Mouse (Mus musculus) lung, embryonic 16.5 days (tissue): ENCODE data around the gene Flt3. TPM values are rescaled to one million over a fixed set of nuclear protein-coding genes. Genes with fewer than 3 reads are reported as not detected.

Experiments
- ATAC-seq: fragments of 200-750 bp; cut with Nextera tagmentation; 2 replicates; pipeline ENCODE4 v1.8.0; 2017; ENCODE audit warnings: low read depth, mild to moderate bottlenecking, moderate library complexity
- H3K27ac ChIP-seq: fragments of 300-500 bp; sonication (generic); 2 replicates; pipeline ENCODE4 v1.5.1; 2014; ENCODE audit warnings: mild to moderate bottlenecking, control low read depth, low read length
- H3K27me3 ChIP-seq: fragments of 300-500 bp; sonication (generic); 2 replicates; pipeline ENCODE4 v1.6.1; 2014; ENCODE audit warnings: low read depth, low read length, mixed read lengths; ENCODE audit not compliant: control insufficient read depth, insufficient read depth
- H3K36me3 ChIP-seq: fragments of 300-500 bp; sonication (generic); 2 replicates; pipeline ENCODE4 v1.6.1; 2014; ENCODE audit warnings: low read length; ENCODE audit not compliant: control insufficient read depth, insufficient read depth
- H3K4me1 ChIP-seq: fragments of 300-500 bp; sonication (generic); replicated peaks from 2 replicates; pipeline ENCODE4 v1.6.1; 2014; ENCODE audit warnings: low read length, mixed read lengths; ENCODE audit not compliant: control insufficient read depth, insufficient read depth
- H3K4me2 ChIP-seq: fragments of 300-500 bp; sonication (generic); 2 replicates; pipeline ENCODE4 v1.6.1; 2014; ENCODE audit warnings: low read depth, low read length, control low read depth
- H3K4me3 ChIP-seq: fragments of 300-500 bp; sonication (generic); 2 replicates; pipeline ENCODE4 v1.5.1; 2014; ENCODE audit warnings: mild to moderate bottlenecking, low read length, control low read depth
- H3K9ac ChIP-seq: fragments of 300-500 bp; sonication (generic); 2 replicates; pipeline ENCODE4 v1.6.1; 2014; ENCODE audit warnings: low read length, control low read depth
- H3K9me3 ChIP-seq: fragments of 300-500 bp; sonication (generic); 2 replicates; pipeline ENCODE4 v1.6.1; 2016; ENCODE audit warnings: low read length; ENCODE audit not compliant: control insufficient read depth
- WGBS: fragments of 180-500 bp; shearing (Covaris S2); extraction: QIAGEN DNeasy Blood & Tissue Kit; methylation state at CpG from one replicate; pipeline ENCODE4 v1.1.7; 2014; 5-methylcytosine and 5-hydroxymethylcytosine counted together
- polyA plus RNA-seq: library from polyadenylated mRNA; unstranded; fragments of >200 nt; fragmentation: Nextera tagmentation; extraction: Ambion mirVana; gene quantifications from 2 replicates; pipeline ENCODE4 v1.2.1, GENCODE M21; 2015

Gene Flt3
- polyA plus RNA-seq, 1 experiment from 2014 or later: 0.18 TPM

DNA sequence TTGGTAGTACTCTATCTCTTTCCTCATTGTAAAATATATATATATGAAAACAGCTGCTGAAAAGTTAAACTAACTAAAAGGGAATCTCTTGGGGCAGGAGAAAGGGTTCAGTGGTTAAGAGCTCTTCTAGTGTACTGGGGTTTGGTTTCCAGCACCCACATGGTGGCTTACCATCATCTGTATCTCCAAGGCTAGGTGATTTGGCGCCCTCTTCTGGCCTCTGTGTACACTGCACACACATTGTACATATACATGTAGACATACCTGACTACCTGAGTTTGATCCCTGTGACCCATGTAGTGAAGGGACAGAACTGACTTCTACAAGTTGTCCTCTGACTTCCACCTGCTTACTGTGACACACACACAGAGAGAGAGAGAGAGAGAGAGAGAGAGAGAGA is 5.2 kb downstream of the Flt3 start:
- Histone ChIP-seq H3K9me3 (no peaks in the 10 kb centered on the region), H3K36me3 (no peaks in the 10 kb centered on the region), H3K4me2 (no peak overlapping the region), H3K4me3 (no peak overlapping the region), H3K9ac (no peak overlapping the region), H3K4me1 (no peaks in the 10 kb centered on the region), H3K27me3 (peaks cover 17% of the 10 kb centered on the region), H3K27ac (no peak overlapping the region)
- ATAC-seq: no peak
- WGBS: 4% methylated on average over 1 of the region's 1 CpGs

DNA sequence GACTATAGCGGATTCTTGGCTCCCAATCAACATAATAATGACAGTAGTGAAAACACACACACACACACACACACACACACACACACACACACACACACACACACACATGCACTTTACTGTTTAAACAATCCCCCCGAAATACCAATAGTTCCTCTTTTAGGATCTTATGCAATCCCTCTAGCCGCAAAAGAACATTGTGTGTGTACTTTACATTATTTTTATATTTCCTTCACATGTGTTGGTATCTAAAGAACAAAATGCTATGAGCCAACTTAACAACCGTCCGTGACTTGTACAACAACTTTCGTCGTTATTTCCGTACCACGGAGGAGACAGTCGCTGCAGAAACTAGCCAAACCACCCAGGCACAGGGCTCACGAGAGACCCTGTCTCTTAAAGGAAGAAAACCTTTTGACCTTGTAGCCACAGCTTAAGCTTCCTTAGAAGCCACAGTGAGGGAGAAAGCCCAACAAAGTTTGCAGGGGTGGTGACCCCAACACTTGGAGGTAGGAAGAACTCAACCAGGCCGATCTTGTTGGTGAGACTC is 7.5 kb downstream of the Flt3 start:
- 58% methylated on average over 12 of the region's 12 CpGs for WGBS

DNA sequence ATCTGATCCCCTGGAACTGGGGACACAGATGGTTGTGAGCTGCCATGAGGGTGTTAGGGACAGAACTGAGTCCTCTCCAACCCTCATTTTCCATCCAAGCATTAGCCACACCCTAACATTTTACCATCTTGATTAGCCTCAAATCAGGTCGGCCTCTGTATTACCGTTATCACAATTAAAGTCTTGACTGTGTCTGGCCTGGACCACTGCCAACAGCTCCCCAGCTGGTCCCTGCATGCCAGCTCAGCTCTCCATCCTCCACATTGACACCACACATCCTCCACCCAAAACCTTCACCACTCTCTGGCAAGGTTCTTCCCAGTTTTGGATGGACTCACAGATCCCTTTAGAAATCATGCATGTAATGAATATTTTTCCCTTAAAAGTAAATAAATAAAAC is 9.5 kb downstream of the Flt3 start:
- Histone ChIP-seq H3K4me2 (no peak overlapping the region), H3K27me3 (no peaks in the 10 kb centered on the region), H3K4me1 (no peaks in the 10 kb centered on the region), H3K9ac (no peak overlapping the region), H3K36me3 (no peaks in the 10 kb centered on the region), H3K9me3 (no peaks in the 10 kb centered on the region), H3K4me3 (no peak overlapping the region), H3K27ac (no peak overlapping the region)
- 33% methylated on average over 2 of the region's 2 CpGs for WGBS
- ATAC-seq: no peak

More for the DNA sequence above, 7.5 kb downstream of the Flt3 start:
- no peak overlapping the region for H3K27ac ChIP-seq
- no peaks in the 10 kb centered on the region for H3K4me1 ChIP-seq
- no peaks in the 10 kb centered on the region for H3K27me3 ChIP-seq
- H3K9me3 ChIP-seq: no peaks in the 10 kb centered on the region
- no peaks in the 10 kb centered on the region for H3K36me3 ChIP-seq
- ATAC-seq: no peak
- H3K4me3 ChIP-seq: no peak overlapping the region
- no peak overlapping the region for H3K4me2 ChIP-seq
- no peak overlapping the region for H3K9ac ChIP-seq

DNA sequence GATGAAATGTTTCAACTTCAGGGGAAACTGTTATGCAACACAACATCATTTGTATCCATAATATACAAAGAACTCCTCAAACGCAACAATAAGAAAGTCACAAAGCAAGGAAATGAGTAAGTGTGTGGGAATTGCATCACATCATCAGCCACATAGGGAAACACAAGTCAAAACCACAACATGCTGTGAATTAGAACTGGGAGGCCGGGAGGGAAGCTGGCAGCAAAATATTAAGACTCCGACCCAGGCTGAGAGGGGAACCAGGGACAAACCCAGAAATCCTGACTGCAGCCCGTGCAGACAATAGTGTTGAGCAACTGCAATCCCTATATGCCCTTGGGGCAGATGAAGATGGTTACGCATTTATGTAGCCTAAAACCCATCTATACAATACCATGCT is 11.2 kb downstream of the Flt3 start:
- Histone ChIP-seq H3K4me1 (no peaks in the 10 kb centered on the region), H3K9ac (no peak overlapping the region), H3K4me2 (no peak overlapping the region), H3K9me3 (no peaks in the 10 kb centered on the region), H3K27me3 (no peaks in the 10 kb centered on the region), H3K4me3 (no peak overlapping the region), H3K27ac (no peak overlapping the region), H3K36me3 (no peaks in the 10 kb centered on the region)
- ATAC-seq: no peak
- 83% methylated on average over 5 of the region's 5 CpGs for WGBS

DNA sequence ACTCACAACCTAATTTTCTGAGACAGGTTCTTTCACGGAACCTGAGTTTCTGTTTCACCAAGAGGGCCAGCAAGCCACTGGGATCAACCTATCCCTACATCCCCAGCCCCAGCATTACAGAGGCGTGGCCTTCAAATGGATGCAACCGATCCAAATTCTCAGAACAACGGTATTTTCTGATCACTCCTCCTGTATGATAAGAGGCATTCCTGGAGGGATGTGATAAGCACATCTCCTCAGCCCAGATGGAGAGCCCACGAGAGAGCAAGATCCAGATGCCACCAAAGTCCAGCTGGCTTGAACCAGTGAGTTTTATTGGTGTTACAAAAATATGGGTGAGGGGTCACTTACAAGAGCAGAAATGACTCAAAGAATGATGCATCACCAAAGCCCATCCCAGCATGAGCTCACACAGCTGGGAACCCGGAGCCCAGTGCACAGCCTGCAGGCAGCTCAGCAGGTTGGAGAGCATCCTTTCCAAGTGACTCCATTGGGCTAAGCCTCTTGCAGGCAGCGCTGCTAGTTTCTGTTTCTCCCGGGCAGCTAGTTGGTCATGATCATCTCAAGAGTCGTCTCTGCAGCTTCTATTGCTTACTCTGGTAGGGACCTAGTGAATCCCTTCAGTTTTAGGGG is 11.8 kb downstream of the Flt3 start:
- WGBS: 65% methylated on average over 9 of the region's 9 CpGs
- Histone ChIP-seq H3K27me3 (no peaks in the 10 kb centered on the region), H3K27ac (no peak overlapping the region), H3K9ac (no peak overlapping the region), H3K4me3 (no peak overlapping the region), H3K9me3 (no peaks in the 10 kb centered on the region), H3K36me3 (no peaks in the 10 kb centered on the region), H3K4me1 (no peaks in the 10 kb centered on the region), H3K4me2 (no peak overlapping the region)
- no peak for ATAC-seq

DNA sequence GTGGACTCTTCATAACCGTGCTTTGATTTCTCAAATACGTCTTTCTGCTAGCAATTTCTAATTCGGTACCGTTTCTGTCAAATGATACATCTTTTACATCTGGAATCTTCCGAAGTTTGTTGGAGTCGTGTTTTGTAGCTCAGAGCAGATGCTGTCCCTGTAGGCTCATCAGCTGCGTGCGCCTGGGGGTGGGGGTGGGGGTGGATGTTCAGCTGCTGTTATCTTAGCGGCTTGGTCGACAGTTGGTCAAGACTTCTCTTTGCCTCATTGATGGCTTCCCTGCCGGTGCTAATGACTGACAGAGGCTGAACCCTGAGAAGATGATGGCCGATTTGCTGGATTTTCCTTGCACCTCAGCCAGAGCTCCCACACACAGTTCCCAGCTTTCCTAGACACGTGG is 13.4 kb downstream of the Flt3 start:
- no peak for ATAC-seq
- no peak overlapping the region for H3K27ac ChIP-seq
- no peaks in the 10 kb centered on the region for H3K9me3 ChIP-seq
- H3K4me2 ChIP-seq: no peak overlapping the region
- H3K27me3 ChIP-seq: no peaks in the 10 kb centered on the region
- no peaks in the 10 kb centered on the region for H3K4me1 ChIP-seq
- 73% methylated on average over 13 of the region's 13 CpGs for WGBS
- H3K9ac ChIP-seq: no peak overlapping the region
- H3K4me3 ChIP-seq: no peak overlapping the region
- no peaks in the 10 kb centered on the region for H3K36me3 ChIP-seq

DNA sequence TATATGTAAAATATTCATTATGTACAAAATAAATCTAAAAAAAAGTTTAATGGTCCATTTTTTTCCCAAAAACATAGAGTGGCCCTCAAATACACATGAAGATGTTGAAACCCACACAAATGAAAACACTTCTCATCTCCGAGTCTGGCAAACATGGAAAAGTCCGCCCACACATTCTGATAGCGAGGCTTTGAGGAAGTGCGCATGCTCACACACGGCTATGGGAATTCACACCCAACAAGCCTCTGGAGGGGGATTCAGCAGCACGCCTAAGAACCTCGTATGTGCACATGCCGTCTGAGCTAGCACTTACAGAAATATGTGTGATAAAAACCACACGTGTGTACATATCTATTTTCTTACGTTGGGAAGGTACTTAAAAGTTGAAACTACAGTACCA is 18.9 kb downstream of the Flt3 start:
- H3K4me3 ChIP-seq: no peak overlapping the region
- ATAC-seq: no peak
- no peaks in the 10 kb centered on the region for H3K36me3 ChIP-seq
- no peaks in the 10 kb centered on the region for H3K9me3 ChIP-seq
- no peak overlapping the region for H3K9ac ChIP-seq
- H3K4me2 ChIP-seq: no peak overlapping the region
- no peak overlapping the region for H3K27ac ChIP-seq
- no peaks in the 10 kb centered on the region for H3K27me3 ChIP-seq
- H3K4me1 ChIP-seq: no peaks in the 10 kb centered on the region
- WGBS: 73% methylated on average over 10 of the region's 10 CpGs

DNA sequence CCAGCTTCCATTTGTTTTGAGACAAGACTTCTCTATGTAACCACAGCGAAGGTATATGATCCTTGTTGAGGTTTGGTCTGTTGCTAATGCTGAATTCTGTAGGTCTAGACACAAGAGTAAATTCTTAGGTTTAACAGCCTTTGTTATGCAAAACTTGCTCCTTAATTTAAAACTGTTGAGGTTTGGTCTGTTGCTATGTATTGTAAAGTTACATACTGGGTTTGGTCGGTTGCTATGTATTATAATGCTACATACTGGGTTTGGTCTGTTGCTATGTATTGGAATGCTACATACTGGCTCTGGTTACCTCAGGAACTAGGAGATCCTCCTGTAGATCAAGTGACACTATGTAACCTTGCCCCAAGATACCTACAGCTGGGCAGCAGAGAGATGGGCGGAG is 20.8 kb downstream of the Flt3 start:
- no peak for ATAC-seq
- no peaks in the 10 kb centered on the region for H3K27me3 ChIP-seq
- no peak overlapping the region for H3K9ac ChIP-seq
- no peak overlapping the region for H3K4me3 ChIP-seq
- H3K4me1 ChIP-seq: no peaks in the 10 kb centered on the region
- no peak overlapping the region for H3K27ac ChIP-seq
- 76% methylated on average over 3 of the region's 3 CpGs for WGBS
- no peak overlapping the region for H3K4me2 ChIP-seq
- no peaks in the 10 kb centered on the region for H3K9me3 ChIP-seq
- H3K36me3 ChIP-seq: no peaks in the 10 kb centered on the region

DNA sequence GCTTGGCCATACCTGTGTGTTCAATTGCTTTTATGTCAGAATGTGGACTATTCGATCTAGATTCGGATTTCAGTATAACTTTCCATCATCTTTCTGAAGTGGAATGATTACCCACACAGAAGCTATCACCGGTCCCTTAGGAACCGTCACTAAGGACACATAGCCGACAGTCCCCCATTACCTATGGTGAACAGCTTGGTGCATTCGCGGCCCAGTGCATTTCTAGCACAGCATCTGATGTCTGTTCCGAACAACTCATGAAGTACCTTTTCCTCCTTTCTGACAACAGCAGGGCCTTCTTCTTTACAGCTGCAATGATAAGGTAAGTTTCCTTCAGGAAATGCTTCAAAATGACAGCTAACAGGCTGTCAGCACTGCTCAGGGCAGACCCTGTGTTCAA is 30.0 kb downstream of the Flt3 start:
- Histone ChIP-seq H3K4me1 (no peaks in the 10 kb centered on the region), H3K9me3 (no peaks in the 10 kb centered on the region), H3K27me3 (no peaks in the 10 kb centered on the region), H3K4me2 (no peak overlapping the region), H3K4me3 (no peak overlapping the region), H3K27ac (no peak overlapping the region), H3K9ac (no peak overlapping the region), H3K36me3 (no peaks in the 10 kb centered on the region)
- WGBS: 76% methylated on average over 8 of the region's 8 CpGs
- ATAC-seq: no peak

DNA sequence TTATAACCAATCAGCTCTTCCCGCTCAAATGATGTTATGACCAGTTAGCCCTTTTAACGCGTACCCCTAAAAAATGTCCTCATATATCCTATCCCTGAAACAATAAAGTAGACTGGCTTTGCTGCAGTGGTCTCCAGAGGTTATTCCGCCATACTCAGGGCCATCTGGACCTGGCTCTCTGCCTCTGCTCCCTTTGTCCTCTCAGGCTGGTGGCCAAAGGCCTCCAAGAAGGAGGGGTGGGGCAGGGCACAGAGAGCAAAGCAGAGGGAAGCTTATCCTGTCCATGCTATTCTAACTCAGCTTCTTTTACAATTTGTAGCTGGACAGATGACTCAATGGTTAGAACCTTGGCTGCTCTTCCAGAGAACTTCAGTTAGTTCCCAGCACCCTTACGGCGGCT is 32.1 kb downstream of the Flt3 start:
- Histone ChIP-seq H3K4me2 (no peak overlapping the region), H3K9ac (no peak overlapping the region), H3K27ac (no peak overlapping the region), H3K36me3 (no peaks in the 10 kb centered on the region), H3K27me3 (no peaks in the 10 kb centered on the region), H3K9me3 (no peaks in the 10 kb centered on the region), H3K4me1 (no peaks in the 10 kb centered on the region), H3K4me3 (no peak overlapping the region)
- ATAC-seq: no peak
- 92% methylated on average over 6 of the region's 6 CpGs for WGBS
